Mouse (Mus musculus) spleen, postnatal 14 days (tissue): ENCODE results near the gene Gm21992.
A peak's percentile ranks its signal among the peaks of the same experiment; 100 is the strongest.

Experiments
- DNase-seq, 2 experiments: peaks; one replicate each; pipeline ENCODE4 v3.0.0; 2021 to 2022; ENCODE audit warnings: low spot score in 2 of 2

Gene Gm21992

DNA sequence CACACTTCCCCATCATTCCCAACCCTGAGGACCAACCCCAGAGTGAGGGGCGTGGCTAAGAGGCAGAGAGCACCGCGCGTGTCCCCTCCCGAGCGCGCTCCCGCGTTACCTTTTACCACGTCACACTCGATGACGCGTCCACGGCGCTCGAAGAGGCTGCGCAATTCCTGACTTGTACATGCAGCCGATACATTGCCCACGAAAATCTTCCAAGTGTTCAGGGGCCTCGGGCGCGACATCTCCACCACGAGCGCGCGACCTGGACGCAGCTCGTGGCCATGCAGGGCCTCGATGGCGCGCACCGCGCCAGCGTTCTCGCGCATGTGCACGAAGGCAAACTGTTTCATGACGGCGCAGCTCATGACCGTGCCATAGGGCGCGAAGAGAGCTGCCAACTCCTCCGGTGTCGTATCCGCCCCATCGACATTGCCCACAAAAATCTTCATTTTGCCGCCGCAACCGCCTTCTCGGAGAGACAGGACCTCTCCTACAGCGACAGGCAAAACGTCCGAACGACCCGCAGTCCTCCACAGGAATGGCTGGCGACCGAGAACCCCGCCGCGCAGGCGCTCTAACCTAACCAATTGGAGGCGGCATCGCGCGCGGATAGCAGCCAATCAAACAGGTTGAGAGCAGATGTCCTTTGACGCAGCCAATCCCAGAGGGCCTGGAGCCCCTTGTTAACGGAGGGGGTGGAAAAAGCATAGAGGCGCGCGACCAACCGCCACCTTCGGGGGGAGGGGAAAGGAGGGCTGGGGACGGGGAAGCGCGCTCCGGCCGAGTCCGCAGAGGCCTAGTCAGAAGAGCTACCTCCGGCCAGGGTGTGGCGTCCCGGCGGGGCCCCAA is at the start of gene Gm21992, which contains the start of gene Rbm14:
Gm21992 (minus strand) TSS at position 550 of the 846 bp plus-strand sequence.
Rbm14 (minus strand) TSS at position 572 of the 846 bp plus-strand sequence.
- peak; percentile 94 for DNase-seq

DNA sequence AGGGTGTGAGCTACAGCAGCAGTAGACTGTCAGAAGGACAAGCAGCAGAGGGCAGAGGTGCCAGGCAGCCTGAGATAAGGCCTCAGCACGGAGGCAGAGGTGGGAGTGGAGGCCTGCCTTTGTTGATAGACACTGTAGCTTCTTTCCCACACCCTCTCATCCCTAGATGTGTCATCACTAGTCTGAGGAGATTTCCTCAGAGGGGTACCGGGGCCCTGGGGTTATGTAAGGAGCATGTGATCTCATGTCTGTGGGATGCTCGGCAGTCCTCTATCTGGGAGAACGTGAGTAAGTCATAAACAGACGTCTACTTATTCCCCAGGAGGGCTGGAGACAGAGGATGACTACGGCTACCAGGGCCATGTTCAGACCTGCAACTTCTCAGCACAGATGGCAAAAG is 47.7 kb upstream of the Gm21992 start:
- peak; percentile 50 to 58 for DNase-seq

DNA sequence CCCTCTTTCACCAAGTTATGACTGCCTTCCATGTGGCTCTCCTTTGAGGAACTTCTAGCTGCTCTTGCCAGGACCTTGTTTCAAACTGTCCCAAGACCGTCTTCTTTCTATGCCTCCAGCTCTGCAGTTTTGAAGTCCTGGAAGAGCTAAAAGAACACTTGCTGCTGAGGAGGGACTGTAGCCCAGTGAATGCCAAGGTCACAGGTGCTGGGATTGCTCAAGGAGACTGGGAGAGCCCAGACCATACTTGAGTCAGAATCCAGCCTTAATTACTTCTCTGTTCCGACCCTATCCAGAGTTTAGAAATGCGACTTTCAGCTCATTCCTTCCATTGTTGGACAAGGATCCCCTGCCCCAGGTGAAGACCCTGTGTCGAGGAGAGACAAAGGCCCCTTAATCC is 44.5 kb upstream of the Gm21992 start:
- no peak for DNase-seq

DNA sequence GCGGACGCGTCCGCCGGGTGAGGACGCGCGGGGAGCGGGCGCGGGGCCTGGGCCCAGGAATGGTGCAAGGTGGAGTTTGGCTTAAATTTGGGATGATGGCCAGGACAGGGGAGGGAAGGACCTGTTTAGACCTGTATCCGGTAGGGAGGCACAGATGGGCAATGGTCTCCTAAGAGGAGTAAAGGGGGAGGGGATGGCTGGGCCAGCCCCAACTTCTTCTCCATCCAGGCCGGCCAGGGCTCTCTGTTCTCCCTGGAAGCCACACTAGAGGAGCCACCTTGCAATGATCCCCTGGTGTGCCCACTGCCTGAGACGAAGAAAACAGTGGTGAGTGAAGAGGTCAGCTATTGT is 44.0 kb upstream of the Gm21992 start:
- DNase-seq = no peak

DNA sequence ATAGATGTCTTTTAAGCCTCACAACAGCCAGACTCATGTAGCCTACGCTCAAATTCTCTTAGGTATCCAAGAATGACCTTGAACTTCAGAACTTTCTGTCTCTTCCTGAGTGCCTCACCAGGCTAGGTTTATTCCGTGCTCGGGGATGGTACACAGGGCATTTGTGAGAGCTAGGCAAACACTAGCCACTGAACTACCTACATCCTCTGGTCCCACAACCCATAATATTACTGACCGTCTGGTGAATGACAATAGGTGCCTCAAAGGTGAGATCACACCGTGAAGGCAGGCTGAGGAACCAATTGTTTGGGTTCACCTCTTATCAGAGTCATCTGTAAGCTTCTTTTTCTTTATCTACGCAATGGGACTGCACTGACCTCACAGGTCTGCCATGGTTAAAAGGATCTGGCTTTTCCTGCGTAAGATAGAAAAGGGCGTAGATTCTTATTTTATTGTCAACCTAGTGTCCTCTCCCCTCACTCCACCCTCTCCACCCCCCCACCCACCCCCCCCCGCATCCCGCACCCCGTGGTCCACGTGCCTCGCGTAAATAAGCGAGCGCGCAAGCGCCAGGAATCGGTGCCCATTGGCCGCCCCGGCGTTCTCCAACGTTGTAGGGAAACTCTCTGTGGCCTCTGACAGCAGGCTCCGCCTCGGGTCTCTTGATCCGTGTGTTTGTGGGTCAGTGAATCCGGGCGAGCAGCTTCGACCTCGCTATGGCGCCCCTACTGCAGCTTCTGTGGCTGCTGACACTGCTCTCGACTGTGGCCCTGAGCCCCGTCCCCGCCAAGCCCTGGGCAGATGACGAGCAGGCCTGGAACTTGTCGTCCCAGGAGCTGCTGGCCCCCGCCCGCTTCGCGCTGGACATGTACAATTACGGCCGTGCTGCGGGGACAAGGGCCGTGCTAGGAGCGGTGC is 43.4 kb upstream of the Gm21992 start, which contains the start of gene Ctsf:
Ctsf (plus strand) TSS at position 579 of the 918 bp plus-strand sequence.
- DNase-seq = peak; percentile 51 to 56

DNA sequence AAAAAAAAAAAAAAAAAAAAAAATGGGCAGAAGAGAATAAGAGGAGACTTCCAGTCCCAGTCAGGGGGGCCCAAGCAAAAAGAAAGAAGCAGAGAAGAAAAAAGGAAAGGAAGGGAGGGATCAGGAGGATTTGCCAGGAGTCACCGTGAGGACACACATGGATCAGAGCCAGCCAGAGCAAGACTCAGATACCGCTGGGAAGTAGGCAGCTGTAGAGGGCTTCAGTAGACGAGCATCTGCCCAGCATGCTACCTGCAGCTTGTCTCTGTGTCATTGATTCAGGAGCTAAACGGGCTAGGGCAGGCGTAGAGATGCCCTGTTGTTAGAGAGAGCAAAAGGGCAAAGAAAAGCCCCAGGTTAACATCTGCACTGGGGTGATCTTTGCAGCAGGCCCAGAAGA is 38.9 kb upstream of the Gm21992 start:
- DNase-seq = no peak

DNA sequence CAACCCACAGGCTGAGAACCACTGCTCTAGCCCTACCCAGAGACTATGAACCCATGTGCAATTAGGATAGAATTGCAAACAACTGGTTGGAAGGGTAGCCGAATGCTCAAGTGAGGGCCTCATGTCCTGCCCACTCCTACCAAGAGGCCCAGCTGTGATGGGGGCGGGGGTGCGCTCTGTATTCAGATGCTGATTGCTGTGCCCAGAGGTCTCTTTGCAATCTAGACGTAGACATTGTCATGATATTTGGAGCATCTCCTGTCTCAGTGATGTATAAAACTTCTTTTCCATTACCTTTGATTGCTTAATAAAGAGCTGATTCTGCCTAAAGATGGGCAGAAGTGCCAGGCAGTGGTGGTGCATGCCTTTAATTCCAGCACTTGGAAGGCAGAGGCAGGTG is 38.4 kb upstream of the Gm21992 start:
- DNase-seq = no peak

DNA sequence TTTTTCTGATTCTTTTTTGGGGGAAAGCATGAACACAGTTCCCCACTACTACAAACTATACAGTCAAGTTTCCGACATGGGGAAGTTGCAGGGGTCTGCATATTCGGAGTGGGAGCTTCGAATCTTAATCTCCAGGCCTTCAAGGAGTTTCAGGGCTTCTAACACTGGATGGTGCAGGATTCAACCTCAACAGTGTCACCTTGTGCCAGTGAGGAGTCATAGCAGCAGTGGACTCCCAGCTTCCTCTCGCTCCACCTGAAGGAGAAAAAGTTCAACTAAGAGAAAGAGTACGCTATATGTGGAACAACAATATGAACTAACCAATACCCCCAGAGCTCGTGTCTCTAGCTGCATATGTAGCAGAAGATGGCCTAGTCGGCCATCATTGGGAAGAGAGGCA is 36.1 kb upstream of the Gm21992 start:
- no peak for DNase-seq

DNA sequence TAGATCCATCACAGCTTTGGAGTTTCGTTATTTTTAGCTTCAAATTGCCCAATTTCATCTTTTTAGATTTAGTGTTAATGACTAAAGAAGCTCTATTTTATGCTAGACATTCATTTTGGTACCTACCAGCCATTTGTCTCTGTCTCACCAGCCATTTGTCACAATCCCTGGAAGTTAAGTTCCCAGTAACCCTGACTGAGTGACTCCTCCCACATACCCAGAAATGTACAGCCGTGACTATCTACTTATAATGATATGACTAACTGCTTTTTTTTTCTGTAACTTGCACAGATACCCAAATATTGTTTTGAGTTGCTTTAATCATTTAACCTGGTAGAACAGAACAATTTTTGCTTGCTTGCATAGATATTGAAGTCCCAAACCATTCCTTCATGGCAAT is 34.4 kb upstream of the Gm21992 start:
- no peak for DNase-seq

DNA sequence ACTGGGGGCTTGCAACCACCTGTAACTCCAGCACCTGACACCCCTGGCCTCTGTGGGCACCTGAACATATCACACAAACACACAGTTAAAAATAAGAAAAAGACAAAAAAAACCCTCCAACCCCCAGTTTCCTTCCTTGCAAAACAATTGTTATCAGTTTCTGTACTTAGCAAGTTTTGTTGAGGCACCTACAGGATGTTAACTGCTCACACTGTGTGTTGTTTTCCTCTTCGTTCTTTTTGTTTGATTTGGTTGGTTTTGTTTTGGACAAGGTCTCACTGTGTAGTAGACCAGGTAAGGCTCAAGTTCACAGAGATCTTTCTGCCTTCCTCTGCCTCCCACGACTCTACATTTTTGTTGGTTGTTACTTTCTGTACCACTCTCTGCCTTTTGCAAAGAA is 31.2 kb upstream of the Gm21992 start:
- no peak for DNase-seq

DNA sequence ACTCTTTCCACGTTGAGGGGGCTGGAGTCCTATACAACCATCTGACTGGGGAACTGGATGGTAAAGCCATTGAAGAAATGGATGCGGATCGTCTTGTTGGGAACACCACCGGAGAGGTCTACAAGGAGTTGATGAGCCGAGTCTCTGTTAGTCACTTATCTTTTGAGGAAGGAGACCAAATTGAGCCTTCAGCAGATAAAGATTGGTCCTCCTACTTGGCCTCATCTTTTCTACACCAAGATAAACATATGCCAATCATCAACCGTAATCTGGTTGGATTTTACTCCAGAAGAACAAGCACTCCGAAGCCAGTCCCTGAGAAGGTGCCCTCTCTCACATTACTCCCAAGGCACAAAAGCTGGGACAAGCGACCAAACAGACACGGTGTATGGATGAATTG is 29.4 kb upstream of the Gm21992 start:
- no peak for DNase-seq

DNA sequence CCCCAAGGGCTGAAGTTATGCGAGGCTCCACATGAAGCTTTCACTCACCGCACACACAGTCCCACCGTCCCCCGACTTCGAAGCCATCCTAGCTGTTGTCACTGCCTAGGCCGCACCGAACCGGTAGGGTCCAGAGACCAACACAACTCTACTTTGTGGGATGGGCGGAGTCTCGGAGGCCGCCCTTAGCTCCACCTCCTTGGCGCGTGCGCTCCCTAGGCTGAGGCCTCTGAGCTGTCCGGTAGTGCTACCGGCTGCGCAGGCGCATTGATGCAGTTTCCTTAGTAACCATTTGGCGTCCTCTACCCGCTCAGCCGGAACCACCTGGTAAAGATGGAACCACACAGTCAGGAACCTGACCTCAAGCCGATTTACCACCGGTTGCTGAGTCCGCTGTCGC is 27.7 kb upstream of the Gm21992 start, which contains the start of the genes Ccs and Ccdc87:
Ccs (minus strand) TSS at position 184 of the 400 bp plus-strand sequence.
Ccdc87 (plus strand) TSS at position 218 of the 400 bp plus-strand sequence.
- peak; percentile 90 to 91 for DNase-seq

DNA sequence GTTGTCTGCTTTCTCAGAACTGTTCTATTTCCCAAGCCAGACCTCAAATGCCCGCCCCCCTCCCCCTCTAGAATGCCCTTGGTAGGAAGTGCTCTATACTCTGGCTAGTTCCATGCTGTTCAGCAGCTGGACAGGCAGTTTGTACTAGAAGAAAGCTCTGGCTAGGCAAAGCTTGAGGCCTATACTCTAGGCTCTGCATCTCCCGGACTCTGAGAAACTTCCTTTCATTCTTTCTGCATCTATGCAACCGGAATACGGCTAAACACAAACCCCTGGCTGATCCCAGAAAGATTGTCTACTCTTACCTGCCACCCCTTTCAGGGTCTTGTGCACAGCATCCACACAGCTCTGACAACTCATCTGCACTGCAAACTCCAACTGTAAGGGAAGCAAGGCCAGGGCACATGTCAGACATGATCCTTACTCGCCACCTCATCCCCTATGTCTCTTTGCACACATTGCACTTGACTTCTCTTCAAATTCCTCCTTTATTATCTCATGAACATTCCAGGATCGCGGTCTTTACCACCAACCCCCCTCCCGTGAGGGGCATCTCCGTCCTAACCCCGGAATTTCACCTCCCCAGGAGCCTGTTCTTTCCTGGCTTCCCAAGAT is 27.2 kb upstream of the Gm21992 start:
- no peak for DNase-seq

DNA sequence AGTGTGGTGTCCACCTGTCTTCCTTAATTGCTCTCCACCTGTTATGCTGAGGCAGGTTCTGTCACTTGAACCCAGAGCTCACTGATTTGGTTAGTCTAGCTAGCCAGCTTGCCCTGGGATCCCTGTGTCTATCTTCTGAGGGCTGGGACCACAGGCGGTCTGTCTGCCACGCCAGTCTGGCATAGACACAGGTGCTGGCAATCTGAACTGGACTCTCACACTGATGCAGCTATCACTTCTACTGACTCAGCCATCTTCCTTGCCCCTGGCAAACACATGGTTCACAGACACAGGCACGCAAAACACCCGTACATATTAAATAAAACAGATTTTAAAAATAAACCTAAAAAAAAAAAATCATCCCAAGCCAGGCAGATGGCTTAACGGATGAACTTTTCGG is 25.6 kb upstream of the Gm21992 start:
- no peak for DNase-seq

DNA sequence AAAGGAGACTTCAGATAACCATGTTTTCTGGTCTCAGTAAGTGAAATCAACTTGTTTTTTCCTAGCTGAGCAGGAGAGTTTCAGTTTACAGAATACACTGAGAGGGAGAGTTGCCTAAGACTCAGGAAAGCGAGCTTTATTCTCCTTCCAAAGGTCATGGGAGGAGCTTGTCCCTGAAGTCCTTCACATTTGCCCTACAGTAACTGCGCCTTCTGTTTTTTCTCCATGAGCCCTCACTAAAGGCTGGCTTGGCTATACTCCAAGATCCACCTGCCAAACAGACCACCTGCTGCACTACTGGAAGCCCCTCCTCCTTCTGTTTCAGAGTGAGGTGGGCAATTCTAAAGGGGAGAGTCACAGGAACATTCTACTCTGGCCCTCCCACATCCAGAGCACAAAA is 24.7 kb upstream of the Gm21992 start:
- no peak for DNase-seq

DNA sequence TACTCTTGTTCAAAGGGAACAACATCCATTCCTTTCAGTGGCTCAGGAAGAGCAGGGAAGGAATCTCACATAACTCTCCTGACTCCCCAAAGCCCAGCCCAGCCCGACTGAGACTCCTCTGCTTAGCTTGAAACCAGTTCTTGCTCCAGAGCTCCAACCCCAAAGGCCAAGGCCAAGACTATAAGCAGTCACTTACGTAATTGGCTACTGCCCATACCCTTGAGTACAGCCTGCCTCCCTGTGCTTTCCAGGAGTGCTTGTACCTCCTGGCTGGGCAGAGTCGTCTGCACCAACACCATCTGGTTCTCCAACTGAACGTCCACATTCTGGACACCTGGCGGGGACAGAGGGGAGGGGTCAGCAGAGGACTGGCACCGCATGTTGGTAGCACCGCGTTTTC is 22.6 kb upstream of the Gm21992 start:
- no peak for DNase-seq

DNA sequence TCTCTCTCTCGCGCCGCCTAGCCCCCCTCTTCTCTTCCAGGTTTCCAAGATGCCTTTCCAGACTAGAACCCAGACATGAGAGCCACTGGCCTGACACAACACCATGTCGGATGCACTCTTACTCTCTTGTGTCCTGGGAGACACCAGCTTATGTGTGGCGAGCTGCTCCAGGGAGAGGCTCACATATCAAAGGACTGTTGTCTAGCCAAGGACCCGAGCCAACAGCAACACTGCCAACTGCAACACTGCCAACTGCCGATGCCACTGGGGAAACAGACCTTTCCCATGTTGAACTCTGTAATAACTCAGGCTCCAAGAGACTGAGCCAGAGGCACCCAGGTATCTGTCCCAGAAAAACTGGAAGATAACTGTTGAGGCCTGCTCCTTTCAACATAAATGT is 17.7 kb upstream of the Gm21992 start:
- DNase-seq = no peak

DNA sequence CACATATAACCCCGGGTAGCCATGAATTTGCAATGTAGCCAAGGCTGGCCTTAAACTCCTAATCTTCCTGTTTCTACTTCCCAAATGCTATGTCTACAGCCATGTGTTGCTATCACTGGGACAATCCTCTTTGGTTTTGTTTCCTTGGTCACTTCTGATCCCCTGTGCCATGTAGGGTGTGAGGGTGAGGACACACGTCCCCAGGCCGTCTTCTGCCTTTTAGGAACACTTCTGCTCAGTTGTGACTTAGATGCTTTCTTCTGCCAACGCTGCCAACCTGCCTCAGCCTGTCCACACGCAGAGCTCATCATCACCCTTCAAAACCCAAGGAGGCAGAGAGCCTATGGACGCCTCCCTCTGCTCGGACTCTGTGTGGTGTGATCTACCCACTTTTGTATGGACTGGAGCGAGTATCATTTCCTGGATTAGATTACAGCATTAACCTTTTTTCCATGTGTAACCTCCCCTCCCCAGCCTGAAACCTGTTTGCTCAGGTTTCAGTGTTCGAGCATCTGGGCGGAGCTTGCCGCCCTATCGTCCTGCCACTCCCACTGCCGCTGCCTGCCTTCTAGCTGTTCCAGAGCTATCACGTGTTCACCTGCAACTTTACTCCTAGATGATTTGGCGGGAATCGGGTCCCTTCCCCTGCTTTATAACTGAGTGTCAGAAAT is 17.2 kb upstream of the Gm21992 start:
- DNase-seq = no peak

DNA sequence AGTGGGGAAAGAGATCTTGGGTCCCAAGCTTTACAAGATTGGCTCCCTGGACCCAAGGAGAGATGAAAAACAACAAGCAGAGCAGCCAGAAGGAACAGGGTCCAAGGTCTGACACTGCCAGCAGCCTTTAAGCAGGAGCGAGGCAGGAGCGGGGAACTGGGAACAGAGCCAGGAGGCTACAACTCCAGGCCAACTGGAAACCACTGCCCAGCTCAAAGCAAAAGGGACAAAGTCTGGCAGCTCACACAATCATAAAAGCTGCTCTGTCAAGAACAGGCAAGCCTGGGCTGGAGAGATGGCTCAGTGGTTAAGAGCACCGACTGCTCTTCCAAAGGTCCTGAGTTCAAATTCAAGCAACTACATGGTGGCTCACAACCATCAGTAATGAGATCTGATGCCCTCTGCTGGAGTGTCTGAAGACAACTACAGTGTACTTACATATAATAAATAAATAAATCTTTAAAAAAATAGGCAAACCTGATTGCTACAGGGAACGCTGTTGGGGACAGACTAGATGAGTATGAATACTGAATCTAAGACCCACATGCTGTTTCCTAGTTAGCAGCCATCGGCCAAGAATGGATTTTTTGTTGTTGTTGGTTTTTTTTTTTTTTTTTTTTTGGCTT is 9.4 kb upstream of the Gm21992 start:
- DNase-seq = no peak

DNA sequence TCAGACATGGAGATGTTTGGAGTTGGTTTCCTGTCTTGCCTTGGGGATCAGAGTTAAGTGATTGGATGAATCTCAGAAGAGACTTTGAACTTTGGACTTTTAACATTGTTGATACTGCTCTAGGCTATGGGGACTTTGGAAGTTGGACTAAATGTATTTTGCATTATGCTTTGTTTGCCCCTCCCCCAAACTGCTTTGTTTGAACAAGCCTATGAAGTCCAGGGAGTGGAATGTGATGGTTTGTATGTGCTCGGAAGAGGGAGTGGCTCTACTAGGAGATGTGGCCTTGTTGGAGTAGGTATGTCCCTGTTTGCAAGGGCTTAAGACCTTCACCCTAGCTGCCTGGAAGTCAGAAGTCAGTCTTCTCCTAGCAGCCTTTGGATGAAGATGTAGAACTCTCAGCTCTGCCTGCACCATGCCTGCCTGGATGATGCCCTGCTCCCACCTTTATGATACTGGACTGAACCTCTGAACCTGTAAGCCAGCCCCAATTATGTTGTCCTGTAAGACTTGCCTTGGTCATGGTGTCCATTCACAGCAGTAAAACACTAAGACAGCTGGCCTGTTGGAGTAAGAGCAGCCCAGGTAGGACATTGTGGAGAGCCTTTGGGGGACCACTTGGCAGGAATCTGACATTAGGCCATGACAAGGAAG is 5.9 kb upstream of the Gm21992 start:
- no peak for DNase-seq
